Mouse (Mus musculus) gastrocnemius, postnatal 10 days (tissue): ENCODE results near the gene Zmym2. TPM values are rescaled to one million over a fixed set of nuclear protein-coding genes. Genes with fewer than 3 reads are reported as not detected.
"Not testable (repeated sequence)": the region's sequence is repeated elsewhere in the genome, so short reads cannot be mapped to it uniquely, and the experiment has no call there.

Source experiments
- DNase-seq: peaks from one replicate; pipeline ENCODE4 v3.0.0; 2021; ENCODE audit warnings: mixed read lengths
- long read RNA-seq, 2 experiments: library from polyadenylated mRNA; stranded (forward); transcript quantifications; one replicate each; pipeline ENCODE4 v2.0.0; 2021
- total RNA-seq, 2 experiments: library from RNA; stranded (reverse); gene quantifications; 2 replicates each; pipeline ENCODE4 v1.2.3; 2021

Gene Zmym2
- 10 to 100 TPM; 36.9 to 43.6 TPM for total RNA-seq
- long read RNA-seq, experiment 1, full-length matches to known transcripts, result 2 of 18 reads
- long read RNA-seq, experiment 1, partial matches to known transcripts, result 2 of 18 reads
- long read RNA-seq, experiment 1, other reads (novel, unspliced or antisense), result 14 of 18 reads
- long read RNA-seq, experiment 2, full-length matches to known transcripts, result 5 of 18 reads
- long read RNA-seq, experiment 2, partial matches to known transcripts, result 5 of 18 reads
- long read RNA-seq, experiment 2, other reads (novel, unspliced or antisense), result 8 of 18 reads

DNA sequence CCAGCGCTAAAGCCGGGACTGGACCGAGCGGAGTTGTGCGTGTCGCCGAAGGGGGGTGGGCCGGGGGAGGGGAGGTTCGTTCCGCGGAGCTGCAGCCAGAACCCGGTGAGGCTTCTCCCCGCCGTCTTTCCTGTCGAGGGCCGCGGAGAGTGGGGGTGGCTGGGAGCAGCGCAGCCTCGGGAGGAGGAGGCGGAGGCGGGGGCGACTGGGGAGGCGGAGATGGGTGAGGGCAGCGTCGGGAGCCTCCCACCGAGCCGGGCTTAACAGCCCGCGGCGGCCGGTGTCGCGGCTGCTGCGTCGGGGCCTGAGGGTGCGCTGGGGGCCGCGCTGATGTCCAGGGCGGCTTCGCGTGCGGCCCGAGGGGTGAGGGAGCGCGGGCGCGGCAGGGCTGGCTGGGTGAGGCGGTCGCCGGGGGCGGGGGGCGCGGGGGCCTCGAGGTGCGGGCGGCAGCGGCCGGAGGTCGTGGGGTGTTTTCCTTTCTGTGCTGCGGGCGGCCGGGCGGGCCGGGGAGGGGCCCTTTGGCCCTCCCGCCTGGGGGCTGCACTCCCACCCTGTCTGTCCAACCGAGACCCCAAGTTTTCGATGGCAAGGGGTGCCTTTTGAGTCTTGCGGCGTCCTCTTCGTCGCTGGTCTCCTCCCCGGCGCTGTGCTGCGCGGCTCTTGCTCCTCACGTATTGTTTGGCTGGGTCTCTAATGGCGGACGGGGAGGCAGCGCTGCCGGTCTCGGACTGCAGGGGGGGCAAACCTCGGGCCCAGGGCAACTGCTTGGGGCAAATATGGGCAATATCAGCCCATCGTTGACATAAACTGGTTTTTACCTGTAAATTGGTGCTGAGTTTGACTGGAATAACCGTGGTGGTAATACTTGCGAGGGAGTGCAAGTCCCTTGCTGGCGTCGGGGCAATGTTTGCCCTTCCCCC is at the start of gene Zmym2:
Zmym2 (plus strand) TSS at position 60 of the 920 bp plus-strand sequence.
- peak; percentile 73 for DNase-seq

DNA sequence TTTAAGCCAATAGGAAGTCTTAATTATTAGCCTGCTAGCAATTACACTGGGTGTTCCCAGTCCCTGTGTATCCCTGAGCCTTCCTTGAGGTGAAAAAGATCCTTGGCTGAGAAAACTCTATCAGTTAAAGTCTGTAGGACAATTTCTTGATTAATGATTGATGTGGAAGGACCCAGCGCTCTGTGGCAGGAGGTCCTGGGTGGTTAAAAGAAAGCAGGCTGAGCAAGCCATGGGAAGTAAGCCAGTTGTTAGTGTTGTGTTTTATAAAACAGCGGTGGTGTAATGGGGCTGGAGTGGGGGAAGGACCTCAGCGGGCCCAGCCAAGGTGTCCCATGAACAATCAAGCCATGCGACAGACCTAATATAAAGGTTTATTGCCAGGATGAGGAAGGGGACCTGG is 42.4 kb upstream of the Zmym2 start:
- DNase-seq, result no peak

DNA sequence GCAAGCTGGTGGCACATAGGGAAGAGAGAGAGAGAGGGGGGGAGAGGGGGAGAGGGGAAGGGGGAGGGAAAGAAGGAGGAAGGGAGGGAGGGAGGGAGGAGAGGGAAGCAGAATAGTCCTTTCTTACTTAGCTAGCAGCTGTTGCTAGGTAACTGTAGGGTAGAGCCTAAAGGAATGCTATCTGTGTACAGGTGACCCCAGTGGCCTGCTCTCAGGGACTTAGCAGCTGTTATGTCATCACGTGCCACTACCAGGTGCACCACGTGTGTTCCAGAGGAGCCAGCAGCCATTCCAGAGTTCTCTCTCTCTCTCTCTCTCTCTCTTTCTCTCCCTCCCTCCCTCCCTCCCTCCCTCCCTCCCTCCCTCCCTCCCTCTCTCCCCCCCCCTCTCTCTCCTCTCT is 41.9 kb upstream of the Zmym2 start:
- DNase-seq, result no peak

- no peak for DNase-seq
These were observed 38.1 kb upstream of the Zmym2 start for GRCm38 (mm10) chr14:56848322-56848721.

- DNase-seq, result peak; percentile 13
These were observed 36.8 kb upstream of the Zmym2 start for GRCm38 (mm10) chr14:56849681-56850080.

DNA sequence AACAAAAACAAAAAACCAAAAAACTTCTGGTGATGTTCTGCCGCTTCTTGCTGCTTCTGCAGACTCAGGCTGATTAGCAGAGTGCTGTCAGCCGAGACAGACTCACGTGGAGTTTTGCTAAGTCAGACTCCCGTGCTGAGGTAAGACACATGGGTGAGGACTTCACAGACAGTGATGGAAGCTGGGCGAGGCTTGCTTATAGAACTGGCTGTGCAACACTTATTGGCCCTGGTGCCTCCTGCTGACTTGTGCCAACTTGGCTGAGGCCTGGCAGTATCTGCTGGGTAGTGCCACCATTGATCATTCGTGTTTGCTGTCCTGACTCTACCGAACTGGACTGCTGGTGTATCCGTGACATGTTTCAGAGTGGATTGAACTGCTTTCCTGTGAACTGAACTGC is 22.4 kb upstream of the Zmym2 start:
- no peak for DNase-seq

- DNase-seq, result no peak
These were observed 21.8 kb upstream of the Zmym2 start for GRCm38 (mm10) chr14:56864641-56865040.

DNA sequence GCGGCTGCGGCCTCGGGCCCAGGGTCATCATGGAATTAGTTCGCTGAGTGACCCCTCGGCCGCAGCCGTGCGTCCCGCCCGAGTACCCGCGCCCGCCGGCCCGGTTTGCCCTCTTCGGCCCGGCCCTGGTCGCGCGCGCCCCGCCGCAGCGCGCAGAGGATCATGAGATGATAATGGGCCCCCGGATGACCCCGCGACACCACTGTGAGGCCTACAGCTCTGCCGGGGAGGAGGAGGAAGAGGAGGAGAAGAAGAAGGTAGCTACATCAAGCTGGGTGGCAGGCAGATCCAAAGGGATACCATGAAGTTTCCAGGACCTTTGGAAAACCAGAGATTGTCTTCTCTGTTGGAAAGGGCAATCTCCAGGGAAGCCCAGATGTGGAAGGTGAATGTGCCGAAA is 21.3 kb upstream of the Zmym2 start:
- DNase-seq, result not testable (repeated sequence)

- DNase-seq, result no peak
These were observed 12.9 kb upstream of the Zmym2 start for GRCm38 (mm10) chr14:56873525-56873924.

DNA sequence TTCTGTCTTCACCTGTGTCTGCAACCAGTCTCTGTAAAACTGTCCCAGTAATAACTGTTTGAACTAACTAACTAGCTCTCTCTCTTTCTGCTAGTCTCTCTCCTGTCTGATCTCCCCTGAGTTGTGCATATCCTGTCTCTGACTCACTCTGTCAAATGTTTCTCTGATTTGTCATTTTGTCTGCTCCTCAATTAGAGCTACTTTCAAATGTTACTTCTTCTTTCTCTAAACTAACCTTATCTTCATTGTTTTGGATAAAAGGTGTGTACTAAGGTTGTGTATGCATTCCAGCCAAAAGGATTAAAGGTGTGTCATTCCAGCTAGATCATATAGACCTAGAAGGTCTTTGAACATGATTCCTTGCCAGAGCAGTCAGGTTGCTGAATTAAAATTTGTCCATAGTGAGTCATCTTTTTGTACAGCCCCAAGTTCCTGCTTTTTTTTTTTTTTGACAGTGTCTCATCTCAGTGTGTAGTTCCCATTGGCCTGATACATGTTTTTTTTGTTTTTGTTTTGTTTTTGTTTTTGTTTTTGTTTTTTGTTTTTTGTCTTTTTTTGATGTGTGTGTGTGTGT is 10.8 kb upstream of the Zmym2 start:
- no peak for DNase-seq

GRCm38 (mm10) chr14:56881271-56881670 is 5.2 kb upstream of the Zmym2 start:
- no peak for DNase-seq

DNA sequence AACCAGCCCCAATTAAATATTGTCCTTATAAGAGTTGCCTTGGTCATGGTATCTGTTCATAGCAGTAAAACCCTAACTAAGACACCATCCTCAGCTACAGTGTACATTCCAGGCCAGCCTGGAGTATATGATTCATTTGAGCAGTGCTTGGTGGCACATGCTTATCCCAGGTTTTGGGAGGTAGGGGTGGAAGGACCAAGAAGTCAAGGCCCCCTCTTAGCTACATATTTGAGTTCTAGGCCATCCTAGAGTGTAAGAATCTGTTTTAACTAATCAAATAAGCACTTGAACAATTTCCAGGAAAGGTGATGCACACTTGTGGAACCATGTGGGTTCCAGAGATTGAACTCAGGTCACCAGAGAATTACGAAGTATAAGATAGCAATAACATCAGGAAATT is 3.0 kb upstream of the Zmym2 start:
- DNase-seq, result no peak

DNA sequence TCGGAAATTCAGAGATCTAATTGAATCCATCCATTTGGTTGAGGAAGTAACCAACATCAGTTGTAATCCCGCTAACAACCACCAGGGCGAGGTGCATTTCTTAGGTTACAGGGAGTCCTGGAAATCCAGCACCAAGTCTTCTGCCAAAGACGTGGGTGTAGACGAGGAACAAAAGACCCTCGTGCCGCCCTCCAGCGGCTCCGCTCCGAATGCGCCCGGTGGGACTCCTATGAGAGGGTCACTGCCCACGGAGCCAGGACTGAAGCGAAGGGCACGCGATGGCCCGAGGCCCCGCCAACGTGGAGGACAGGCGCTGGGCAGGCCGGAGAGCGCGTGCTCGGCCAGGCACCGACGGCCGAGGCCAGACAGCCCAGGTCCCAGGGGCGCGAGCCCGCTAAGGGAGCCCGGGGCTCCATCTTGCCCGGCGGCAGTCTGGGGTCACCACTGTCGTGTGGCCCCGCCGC is 1.1 kb upstream of the Zmym2 start:
- peak; percentile 72 for DNase-seq

GRCm38 (mm10) chr14:56885986-56886593 is 363 bp upstream of the Zmym2 start:
- peak; percentile 88 for DNase-seq

GRCm38 (mm10) chr14:56887514-56887880 is 1.0 kb downstream of the Zmym2 start:
- no peak for DNase-seq

DNA sequence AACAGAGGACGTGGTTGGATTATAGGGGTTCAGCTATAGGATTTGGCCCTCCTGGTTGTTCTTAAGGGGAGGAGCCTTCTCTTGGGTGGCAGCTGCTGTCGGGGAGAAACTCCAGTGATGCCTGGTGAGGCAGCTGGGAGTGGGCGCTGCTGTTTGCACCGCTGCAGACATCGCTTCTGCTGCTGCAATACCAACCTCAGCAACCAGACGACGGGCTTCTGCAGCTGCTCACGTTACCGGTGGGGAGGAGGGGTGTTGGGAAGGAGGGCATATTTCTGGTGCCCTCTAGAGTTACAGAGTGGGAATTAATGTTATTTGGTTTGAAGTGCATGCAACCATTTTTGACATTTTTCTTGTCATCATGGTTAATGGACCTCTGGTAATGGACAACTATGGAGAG is 1.4 kb downstream of the Zmym2 start:
- DNase-seq, result peak; percentile 45

DNA sequence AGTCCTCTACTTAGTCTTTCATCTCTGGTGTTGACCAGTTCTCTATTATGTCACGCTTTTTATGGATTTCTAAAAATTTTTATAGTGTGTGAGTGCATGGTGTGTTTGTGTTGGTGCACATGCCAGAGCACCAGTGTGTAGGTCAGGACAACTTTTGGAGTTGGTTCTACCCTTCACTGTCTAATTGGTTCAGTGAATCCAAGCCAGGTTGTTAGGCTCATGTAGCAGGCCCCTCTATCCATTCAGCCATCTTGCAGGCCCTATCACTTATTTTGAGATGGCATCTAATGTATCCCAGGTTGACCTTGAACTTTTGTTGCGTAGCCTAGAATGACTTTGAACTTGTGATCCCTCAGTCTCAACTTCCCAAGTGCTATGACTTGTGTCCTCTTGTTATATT is 2.0 kb downstream of the Zmym2 start:
- DNase-seq, result no peak

GRCm38 (mm10) chr14:56894417-56894816 is 8.0 kb downstream of the Zmym2 start:
- no peak for DNase-seq

- DNase-seq, result no peak
These were observed 10.1 kb downstream of the Zmym2 start for GRCm38 (mm10) chr14:56896521-56896920.

DNA sequence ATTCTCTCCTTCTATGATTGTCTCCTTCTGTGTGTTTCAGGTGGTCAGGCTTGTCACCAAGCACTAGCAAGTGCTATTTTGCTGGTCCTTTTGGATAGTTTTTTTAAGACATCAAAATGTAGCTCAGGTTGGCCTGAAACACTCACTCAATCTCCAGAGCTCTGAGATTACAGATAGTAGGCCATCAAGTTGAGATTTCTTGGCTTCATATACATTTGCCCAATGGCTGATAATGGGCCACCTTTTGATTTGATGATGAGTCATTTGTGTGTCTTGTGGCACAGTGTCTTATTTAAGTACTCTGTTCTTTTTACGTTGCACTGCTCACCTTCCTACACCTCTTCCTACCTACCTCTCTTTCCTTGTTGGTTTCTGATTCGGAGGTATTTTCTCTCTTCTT is 11.0 kb downstream of the Zmym2 start:
- no peak for DNase-seq

DNA sequence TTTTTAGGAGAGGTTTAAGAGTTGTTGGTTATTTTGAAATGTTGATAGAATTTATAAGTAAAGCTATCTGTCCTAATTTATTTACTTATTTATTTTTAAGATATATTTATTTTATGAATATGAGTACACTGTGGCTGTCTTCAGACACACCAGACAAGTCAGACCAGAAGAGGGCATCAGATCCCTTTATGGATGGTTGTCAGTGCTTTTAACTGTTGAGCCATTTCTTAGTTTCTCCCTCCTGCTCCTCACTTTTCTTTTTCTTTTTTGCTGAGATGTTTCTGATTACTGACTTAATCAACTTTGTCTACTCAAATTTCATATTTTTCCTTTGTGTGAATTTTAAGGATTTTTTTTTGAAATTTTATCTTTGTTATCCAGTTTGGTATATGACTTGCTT is 13.2 kb downstream of the Zmym2 start:
- DNase-seq, result no peak

DNA sequence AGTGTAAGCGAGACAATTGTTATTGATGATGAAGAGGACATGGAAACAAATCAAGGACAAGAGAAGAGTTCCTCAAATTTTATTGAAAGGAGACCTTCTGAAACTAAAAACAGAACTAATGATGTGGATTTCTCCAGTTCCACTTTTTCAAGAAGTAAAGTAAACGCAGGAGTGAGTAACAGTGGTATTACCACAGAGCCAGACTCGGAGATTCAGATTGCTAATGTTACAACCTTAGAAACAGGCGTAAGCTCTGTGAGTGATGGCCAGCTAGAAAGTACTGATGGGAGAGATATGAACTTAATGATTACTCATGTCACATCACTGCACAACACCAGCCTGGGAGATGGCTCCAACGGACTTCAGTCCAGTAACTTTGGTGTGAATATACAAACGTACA is 16.6 kb downstream of the Zmym2 start:
- no peak for DNase-seq

DNA sequence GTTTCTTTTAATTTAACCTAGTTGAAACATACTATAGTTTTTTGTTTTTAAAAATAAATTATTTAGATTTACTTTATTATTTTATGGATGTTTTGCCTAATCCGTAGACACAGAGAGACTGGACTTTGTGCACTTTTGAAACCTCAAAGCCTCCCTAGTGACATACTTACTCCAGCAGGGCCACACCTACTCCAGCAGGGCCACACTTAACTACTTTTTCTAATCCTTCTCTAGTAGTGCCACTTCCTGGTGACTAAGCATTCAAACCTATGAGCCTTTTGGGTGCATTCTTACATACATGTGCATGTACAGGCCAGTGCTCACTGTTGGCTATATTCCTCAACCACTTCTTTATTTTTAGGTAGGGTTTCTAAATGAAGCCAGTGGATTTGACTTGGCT is 19.2 kb downstream of the Zmym2 start:
- no peak for DNase-seq
